Mouse (Mus musculus): ENCODE measurements at regions not wholly inside any gene's neighbourhood (a gene's known extent, or its start where the extent isn't known, plus 50 kb on each side); places are given as distances from the start of the nearest gene placed in this dataset.
A peak's percentile ranks its signal among the peaks of the same experiment; 100 is the strongest.

DNA sequence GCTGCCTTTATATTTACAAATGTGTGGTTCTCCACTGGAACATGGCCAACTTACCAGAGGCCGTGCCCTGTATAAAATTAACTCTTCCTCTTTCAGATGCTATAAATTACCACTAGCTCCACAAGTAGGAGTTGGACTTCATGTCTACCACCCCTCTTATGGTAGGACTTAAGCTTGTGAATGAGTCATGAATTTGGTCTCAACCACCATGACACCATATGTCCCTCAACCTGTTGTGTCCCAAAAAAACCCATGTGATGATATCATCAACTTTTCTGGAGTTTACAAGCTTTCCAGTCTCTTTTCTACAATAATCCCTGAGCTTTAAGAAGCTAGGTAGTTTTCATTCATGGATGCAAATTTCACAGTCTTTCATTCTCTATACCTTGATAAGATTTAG is 1951.4 kb downstream of the Pcdh7 start:
- H3K4me1 ChIP-seq = no peaks in the 10 kb centered on the region
- H3K27me3 ChIP-seq = no peaks in the 10 kb centered on the region
- no peaks in the 10 kb centered on the region for H3K36me3 ChIP-seq (ENCODE audit: poor library complexity, severe bottlenecking)
- no peak for ATAC-seq
- H3K4me3 ChIP-seq = no peak overlapping the region
- no peaks in the 10 kb centered on the region for H3K9me3 ChIP-seq (replicated peaks)
- H3K9ac ChIP-seq = no peak overlapping the region
- no peak overlapping the region for H3K4me2 ChIP-seq
- no peak overlapping the region for H3K27ac ChIP-seq
- WGBS = 85% methylated on average over 1 of the region's 1 CpGs

DNA sequence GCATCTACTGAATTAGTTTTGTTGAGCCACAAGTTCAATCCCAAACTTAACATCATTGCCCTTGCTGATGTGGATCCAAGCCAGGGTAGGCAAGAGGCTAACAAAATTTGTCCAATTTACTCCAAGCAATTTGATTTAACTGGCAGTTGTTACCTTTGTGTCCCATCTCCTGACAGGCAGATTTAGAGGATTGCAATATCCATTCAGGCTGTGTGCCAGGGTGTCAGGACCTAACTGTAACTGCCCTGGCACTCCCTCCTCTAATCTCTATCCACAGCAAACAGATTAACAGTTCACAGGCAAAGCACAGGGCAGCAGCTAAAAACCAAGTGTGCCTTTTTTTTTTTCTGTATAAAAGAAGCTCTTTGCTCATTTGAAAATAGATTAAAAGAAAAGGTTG is 1982.2 kb downstream of the Pcdh7 start:
- Histone ChIP-seq H3K9me3 (replicated peaks) (no peaks in the 10 kb centered on the region), H3K4me2 (no peak overlapping the region), H3K27ac (no peak overlapping the region), H3K4me3 (no peak overlapping the region), H3K36me3 (ENCODE audit: poor library complexity, severe bottlenecking) (no peaks in the 10 kb centered on the region), H3K4me1 (no peaks in the 10 kb centered on the region), H3K27me3 (no peaks in the 10 kb centered on the region), H3K9ac (no peak overlapping the region)
- no peak for ATAC-seq

DNA sequence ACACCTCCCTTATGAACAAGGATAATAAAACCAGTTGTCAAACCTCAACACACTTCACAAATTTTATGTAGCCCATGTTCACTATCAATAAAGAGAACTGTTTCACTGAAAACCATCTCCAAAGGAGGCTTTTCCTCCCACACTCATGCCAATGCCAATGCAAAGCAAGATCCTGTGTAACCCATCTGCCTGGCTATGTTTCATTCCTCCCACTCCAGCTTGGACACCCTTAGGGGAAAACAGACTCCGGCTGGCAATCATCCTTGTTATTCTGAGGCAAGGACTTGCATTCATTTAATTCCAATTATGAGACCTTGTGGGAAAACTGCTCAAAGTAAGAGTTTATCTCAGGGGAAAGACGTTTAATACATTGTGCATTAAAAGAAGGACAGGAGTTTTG is 1997.7 kb downstream of the Pcdh7 start:
- Histone ChIP-seq H3K27ac (no peak overlapping the region), H3K9me3 (replicated peaks) (no peaks in the 10 kb centered on the region), H3K4me1 (no peaks in the 10 kb centered on the region), H3K27me3 (no peaks in the 10 kb centered on the region), H3K4me3 (no peak overlapping the region), H3K36me3 (ENCODE audit: poor library complexity, severe bottlenecking) (no peaks in the 10 kb centered on the region), H3K9ac (no peak overlapping the region), H3K4me2 (no peak overlapping the region)
- no peak for ATAC-seq
- 77% methylated on average over 2 of the region's 2 CpGs for WGBS

DNA sequence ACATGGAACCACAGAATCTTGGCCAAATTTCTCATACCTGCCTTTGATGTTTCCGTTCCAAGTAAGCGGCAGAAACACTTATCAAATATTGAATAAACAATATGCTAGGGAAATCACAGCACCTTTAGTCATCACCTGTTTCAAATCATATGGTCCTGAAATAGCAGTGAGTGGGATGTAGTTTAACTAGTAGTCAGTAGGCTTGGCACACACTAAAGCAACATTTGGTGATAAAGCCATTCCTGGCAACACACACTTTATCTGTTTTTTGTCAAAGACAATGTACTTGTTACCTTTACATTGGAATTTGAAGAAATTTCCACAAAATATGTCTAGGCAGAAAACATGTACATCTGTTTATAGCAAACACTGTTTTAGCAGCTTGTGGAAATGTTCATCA is 2038.5 kb downstream of the Pcdh7 start:
- Histone ChIP-seq H3K4me2 (no peak overlapping the region), H3K9me3 (replicated peaks) (no peaks in the 10 kb centered on the region), H3K4me3 (no peak overlapping the region), H3K4me1 (no peaks in the 10 kb centered on the region), H3K9ac (no peak overlapping the region), H3K27me3 (no peaks in the 10 kb centered on the region), H3K27ac (no peak overlapping the region), H3K36me3 (ENCODE audit: poor library complexity, severe bottlenecking) (no peaks in the 10 kb centered on the region)
- ATAC-seq = peak; percentile 27; the same call in 1 of the 2 replicates
- 88% methylated on average over 2 of the region's 2 CpGs for WGBS

DNA sequence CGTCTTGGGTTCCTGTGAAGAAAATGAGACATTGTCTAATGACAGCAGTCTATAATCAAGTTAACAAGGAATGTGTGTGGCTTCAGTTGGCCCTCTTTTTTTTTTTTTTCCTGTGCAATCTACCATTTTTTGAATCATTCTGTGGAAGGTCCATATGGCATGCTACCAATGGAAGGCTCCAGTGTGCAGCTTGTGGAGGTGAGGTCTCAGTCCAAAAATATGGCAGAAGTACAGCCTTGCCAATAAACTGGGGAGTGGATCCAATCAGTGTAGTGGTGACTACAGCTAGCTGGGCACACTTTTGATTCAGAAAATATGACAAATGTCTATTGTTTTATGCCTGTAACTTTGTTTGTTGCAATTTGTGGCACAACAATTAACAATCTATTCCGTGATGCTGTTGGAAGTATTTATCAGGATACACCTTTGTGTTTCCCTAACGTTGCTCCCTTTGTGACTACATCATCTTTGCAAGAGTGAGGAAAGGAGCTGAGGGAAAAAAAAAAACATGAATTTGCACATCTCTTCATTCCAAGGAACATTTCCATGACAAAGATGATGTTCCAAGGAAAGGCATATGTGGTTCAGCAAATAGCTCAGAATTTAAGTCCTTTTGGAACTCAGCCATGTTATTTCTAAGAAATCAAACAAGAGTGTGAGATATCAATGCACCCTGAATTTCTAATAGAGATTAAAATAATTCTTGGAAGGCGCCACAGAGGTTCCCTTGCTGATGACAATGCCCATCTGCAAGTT is 2039.1 kb downstream of the Pcdh7 start:
- Histone ChIP-seq H3K4me3 (no peak overlapping the region), H3K9ac (no peak overlapping the region), H3K36me3 (ENCODE audit: poor library complexity, severe bottlenecking) (no peaks in the 10 kb centered on the region), H3K9me3 (replicated peaks) (no peaks in the 10 kb centered on the region), H3K4me1 (no peaks in the 10 kb centered on the region), H3K27me3 (no peaks in the 10 kb centered on the region), H3K4me2 (no peak overlapping the region), H3K27ac (no peak overlapping the region)
- ATAC-seq = peak; percentile 63; the same call in 1 of the 2 replicates
- 79% methylated on average over 4 of the region's 4 CpGs for WGBS

Measured in forebrain, embryonic 13.5 days (tissue).